Mouse (Mus musculus): ENCODE measurements around the gene Stard3. TPM values are rescaled to one million over a fixed set of nuclear protein-coding genes. Genes with fewer than 3 reads are reported as not detected.

Stard3 gene
- total RNA-seq, 2 experiments from 2014 or later = 31.5 to 34.3 TPM

Other genes starting within 250 kb of the Stard3 start
- gene Fbxl20, start 208.0 kb upstream of the Stard3 start, total RNA-seq (2021) = 10 to 100 TPM; 32.4 to 32.9 TPM
- gene Med1, start 165.1 kb upstream of the Stard3 start, total RNA-seq (2021) = 10 to 100 TPM; 49.5 to 54.0 TPM
- gene Cdk12, start 155.3 kb upstream of the Stard3 start, total RNA-seq (2021) = 10 to 100 TPM; 32.2 to 41.0 TPM
- 100 to 1,000 TPM; 139 to 148 TPM for gene Neurod2, start 28.7 kb upstream of the Stard3 start, total RNA-seq (2021)
- 10 to 100 TPM; 45.4 to 49.9 TPM for gene Ppp1r1b, start 10.0 kb upstream of the Stard3 start, total RNA-seq (2021)
- gene Tcap, start 25.4 kb downstream of the Stard3 start, total RNA-seq (2021) = under 1 TPM; 0.66 to 0.76 TPM
- not detected for gene Pnmt, start 28.1 kb downstream of the Stard3 start, total RNA-seq (2021)
- gene Pgap3, start 42.1 kb downstream of the Stard3 start, total RNA-seq (2021) = 1 to 10 TPM; 8.9 to 9.6 TPM
- 1 to 10 TPM; 1.4 to 3.5 TPM for gene Erbb2, start 54.1 kb downstream of the Stard3 start, total RNA-seq (2021)
- gene Mien1, start 80.6 kb downstream of the Stard3 start, total RNA-seq (2021) = 100 to 1,000 TPM in 1 of 2 experiments, 10 to 100 TPM in 1; 92.2 to 104 TPM
- 1 to 10 TPM; 1.4 to 2.1 TPM for gene Grb7, start 88.0 kb downstream of the Stard3 start, total RNA-seq (2021)
- gene Ikzf3, start 187.7 kb downstream of the Stard3 start, total RNA-seq (2021) = under 1 TPM in 1 of 2 experiments, not detected in 1; 0.52 TPM
- not detected for gene Zpbp2, start 192.7 kb downstream of the Stard3 start, total RNA-seq (2021)
- 10 to 100 TPM; 47.7 to 57.5 TPM for gene Ormdl3, start 229.0 kb downstream of the Stard3 start, total RNA-seq (2021)
- not detected for gene Lrrc3c, start 239.9 kb downstream of the Stard3 start, total RNA-seq (2021)

Data from layer of hippocampus, postnatal 25 days (tissue).